Mouse (Mus musculus) cerebellum, postnatal 10 days (tissue): ENCODE measurements around the gene Tmem135.
A peak's percentile ranks its signal among the peaks of the same experiment; 100 is the strongest.
"Not testable (repeated sequence)": the region's sequence is repeated elsewhere in the genome, so short reads cannot be mapped to it uniquely, and the experiment has no call there.

Experiments used
- DNase-seq, 2 experiments: peaks; one replicate each; pipeline ENCODE4 v3.0.0; 2021; ENCODE audit warnings: mixed read lengths in 2 of 2

Tmem135 gene

GRCm38 (mm10) chr7:89380935-89381705 is 22.9 kb downstream of the Tmem135 start:
- DNase-seq, result no peak

- no peak for DNase-seq
These were observed 32.3 kb downstream of the Tmem135 start for GRCm38 (mm10) chr7:89371623-89372295.

- DNase-seq, result peak; percentile 42 to 48
These were observed 33.1 kb downstream of the Tmem135 start for GRCm38 (mm10) chr7:89370917-89371316.

GRCm38 (mm10) chr7:89370086-89370485 is 33.9 kb downstream of the Tmem135 start:
- no peak for DNase-seq

GRCm38 (mm10) chr7:89367643-89368042 is 36.4 kb downstream of the Tmem135 start:
- no peak for DNase-seq

GRCm38 (mm10) chr7:89365135-89365880 is 38.7 kb downstream of the Tmem135 start:
- no peak for DNase-seq

- peak; percentile 72 to 77 for DNase-seq
These were observed 40.0 kb downstream of the Tmem135 start for GRCm38 (mm10) chr7:89363975-89364374.

GRCm38 (mm10) chr7:89356307-89356706 is 47.7 kb downstream of the Tmem135 start:
- DNase-seq, result no peak

- DNase-seq, result no peak
These were observed 48.3 kb downstream of the Tmem135 start for GRCm38 (mm10) chr7:89355519-89356255.

GRCm38 (mm10) chr7:89342021-89342420 is 62.0 kb downstream of the Tmem135 start:
- no peak for DNase-seq

- no peak for DNase-seq
These were observed 64.2 kb downstream of the Tmem135 start for GRCm38 (mm10) chr7:89339808-89340207.

- no peak for DNase-seq
These were observed 64.9 kb downstream of the Tmem135 start for GRCm38 (mm10) chr7:89339142-89339435.

- peak; percentile 96 to 97 for DNase-seq
These were observed 65.5 kb downstream of the Tmem135 start for GRCm38 (mm10) chr7:89338350-89339141.

GRCm38 (mm10) chr7:89337711-89338349 is 66.2 kb downstream of the Tmem135 start:
- DNase-seq, result peak in 1 of 2 experiments; percentile 8

- no peak for DNase-seq
These were observed 67.6 kb downstream of the Tmem135 start for GRCm38 (mm10) chr7:89336434-89336833.

GRCm38 (mm10) chr7:89335316-89335715 is 68.7 kb downstream of the Tmem135 start:
- DNase-seq, result no peak

- DNase-seq, result no peak
These were observed 74.1 kb downstream of the Tmem135 start for GRCm38 (mm10) chr7:89329896-89330295.

GRCm38 (mm10) chr7:89327731-89328130 is 76.3 kb downstream of the Tmem135 start:
- no peak for DNase-seq

- DNase-seq, result no peak
These were observed 77.3 kb downstream of the Tmem135 start for GRCm38 (mm10) chr7:89326761-89327160.

GRCm38 (mm10) chr7:89326202-89326601 is 77.8 kb downstream of the Tmem135 start:
- no peak for DNase-seq

- DNase-seq, result not testable (repeated sequence)
These were observed 81.3 kb downstream of the Tmem135 start for GRCm38 (mm10) chr7:89322741-89323140.

GRCm38 (mm10) chr7:89319351-89319750 is 84.7 kb downstream of the Tmem135 start:
- no peak for DNase-seq
